Mouse (Mus musculus): Measurements from ENCODE around the gene Slc25a13.

Gene Slc25a13

GRCm38 (mm10) chr6:6112767-6113528 lies 104.0 kb downstream of the Slc25a13 start:
- DNase-seq (ENCODE audit: low spot score) = no peak

DNA sequence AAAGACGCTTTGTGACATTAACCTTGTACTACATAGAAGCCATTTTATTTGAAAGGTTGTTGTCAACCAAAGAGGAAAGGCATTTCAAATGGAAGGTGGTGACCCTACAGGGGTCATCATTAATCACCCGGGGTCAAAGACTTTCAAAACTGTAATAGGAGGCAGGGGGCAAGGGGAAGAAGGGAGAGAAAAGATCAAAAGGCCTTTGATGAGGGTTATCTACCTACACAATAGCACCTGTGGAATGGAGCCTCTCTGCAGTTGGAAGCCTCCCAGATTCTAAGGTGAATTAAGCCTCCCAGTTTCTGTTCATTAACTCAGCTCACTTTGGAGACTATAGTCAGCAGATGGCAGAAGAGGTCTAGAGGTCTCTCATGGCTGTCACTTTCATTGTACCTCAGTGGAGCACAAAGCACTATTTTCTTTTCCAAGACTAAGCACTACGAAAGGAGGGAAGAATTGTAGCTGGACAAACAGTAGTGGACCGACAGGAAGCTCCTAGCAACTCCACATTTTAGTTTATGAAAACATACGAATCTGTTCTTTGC lies 109.5 kb downstream of the Slc25a13 start:
- DNase-seq (ENCODE audit: low spot score) = no peak

- DNase-seq (ENCODE audit: low spot score) = no peak
Measured at GRCm38 (mm10) chr6:6105586-6105985, 111.4 kb downstream of the Slc25a13 start.

- no peak for DNase-seq (ENCODE audit: low spot score)
Measured at GRCm38 (mm10) chr6:6103469-6103868, 113.5 kb downstream of the Slc25a13 start.

- no peak for DNase-seq (ENCODE audit: low spot score)
Measured at GRCm38 (mm10) chr6:6101605-6102004, 115.4 kb downstream of the Slc25a13 start.

DNA sequence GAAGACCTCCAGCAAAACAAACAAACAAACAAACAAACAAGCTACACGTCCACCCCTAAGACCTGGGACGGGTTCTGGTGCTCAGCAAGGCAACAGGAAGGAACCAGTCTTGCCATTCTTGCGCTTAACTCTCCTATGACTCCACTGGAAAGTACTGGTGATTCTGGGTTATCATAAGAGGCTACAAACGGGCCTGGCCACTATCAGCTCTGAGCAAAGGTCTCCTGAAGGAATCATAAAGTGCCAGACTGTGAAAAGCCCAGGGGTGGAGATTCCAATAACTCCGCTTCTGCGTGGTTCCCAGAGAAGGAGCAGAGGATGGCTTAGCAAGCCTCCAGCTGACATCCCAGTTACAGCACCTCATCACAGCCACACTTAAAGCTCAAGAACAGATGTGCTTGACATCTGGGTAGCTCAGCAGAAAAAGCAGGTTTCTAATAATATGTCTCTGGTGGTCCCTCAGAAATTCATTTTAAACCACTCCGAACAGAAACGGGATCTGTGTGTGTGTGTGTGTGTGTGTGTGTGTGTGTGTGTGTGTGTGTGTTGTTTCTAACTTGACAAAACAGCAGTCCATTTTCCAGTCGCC lies 116.0 kb downstream of the Slc25a13 start:
- DNase-seq (ENCODE audit: low spot score) = no peak

GRCm38 (mm10) chr6:6093978-6094377 lies 123.0 kb downstream of the Slc25a13 start:
- no peak for DNase-seq (ENCODE audit: low spot score)

- no peak for DNase-seq (ENCODE audit: low spot score)
Measured at GRCm38 (mm10) chr6:6093522-6093921, 123.5 kb downstream of the Slc25a13 start.

DNA sequence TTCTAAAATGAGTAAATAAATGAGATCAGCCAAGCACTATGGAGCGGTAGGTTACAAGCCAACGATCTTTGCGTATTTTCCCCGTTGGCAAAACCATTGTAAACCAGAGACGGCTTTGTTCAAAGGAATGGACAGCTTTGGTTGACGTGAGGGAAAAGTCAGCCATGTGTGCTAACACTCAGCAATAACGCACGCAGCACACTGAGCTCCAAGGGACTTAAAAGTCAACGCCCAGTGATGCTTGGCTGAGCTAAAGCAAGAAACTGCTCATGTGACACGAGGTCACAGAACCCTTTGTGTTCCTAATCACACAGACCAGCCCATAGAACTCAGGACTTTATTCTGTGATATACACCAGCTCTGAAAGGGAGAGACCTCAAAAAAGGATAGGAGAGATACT lies 124.5 kb downstream of the Slc25a13 start:
- no peak for DNase-seq (ENCODE audit: low spot score)

DNA sequence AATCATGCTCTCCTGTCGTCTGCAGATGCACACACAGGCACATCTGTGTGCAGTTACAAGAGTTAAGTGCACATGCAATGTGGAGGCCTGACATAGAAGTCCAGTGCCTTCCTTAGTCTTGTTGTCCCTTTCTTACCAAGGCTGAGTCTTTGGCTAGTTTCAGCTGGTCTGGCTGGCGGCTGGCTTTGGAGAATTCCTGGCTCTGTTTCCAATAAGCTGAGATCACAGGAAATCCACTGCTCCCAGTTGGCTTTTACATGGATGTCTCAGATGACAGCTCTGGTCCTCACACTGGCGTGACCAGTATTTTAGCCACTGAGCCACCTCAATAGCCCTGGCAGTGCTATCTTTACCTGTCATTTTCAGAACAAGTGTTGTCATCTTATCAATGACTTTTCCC lies 126.0 kb downstream of the Slc25a13 start:
- no peak for DNase-seq (ENCODE audit: low spot score)

DNA sequence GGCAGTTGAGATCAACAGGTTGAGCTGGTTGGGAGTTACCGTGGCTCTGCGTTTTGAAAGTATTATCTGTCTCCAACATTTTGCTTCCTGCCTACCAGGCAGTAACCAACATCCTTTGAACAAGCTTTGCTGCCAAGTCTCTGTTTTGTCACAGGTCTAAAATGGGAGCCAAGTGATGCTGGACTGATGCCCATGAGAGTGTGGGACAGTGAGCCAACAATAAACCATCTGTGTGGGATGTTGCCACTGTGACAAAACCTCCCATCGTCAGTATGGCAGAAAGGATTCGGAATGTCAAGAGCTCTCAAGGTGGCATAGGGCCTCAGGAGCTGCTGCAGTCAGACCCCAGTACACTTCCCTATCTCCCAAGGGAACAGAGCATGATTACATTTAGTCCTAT lies 128.8 kb downstream of the Slc25a13 start:
- DNase-seq (ENCODE audit: low spot score) = no peak

DNA sequence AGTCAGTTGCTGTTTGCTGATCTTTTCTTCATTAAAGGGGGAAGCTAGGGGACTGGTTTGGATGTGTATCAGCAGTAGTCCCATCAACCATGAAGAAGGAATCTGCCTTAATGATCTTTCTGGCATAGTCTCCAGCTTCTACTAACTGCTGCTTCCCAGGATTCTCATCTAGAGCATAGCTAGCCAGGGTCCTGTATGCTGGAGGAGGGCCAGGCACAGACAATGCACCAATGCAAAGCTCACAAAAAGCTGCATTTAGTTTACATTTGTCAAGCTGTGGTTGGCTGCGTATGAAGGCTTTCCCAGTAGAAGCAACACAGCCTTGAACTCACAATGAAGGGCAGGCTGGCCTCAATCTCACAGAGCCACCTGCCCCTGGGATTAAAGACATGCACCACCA lies 136.5 kb downstream of the Slc25a13 start:
- DNase-seq (ENCODE audit: low spot score) = no peak

- DNase-seq (ENCODE audit: low spot score) = no peak
Measured at GRCm38 (mm10) chr6:6077234-6077633, 139.7 kb downstream of the Slc25a13 start.

- no peak for DNase-seq (ENCODE audit: low spot score)
Measured at GRCm38 (mm10) chr6:6075940-6076447, 141.0 kb downstream of the Slc25a13 start.

DNA sequence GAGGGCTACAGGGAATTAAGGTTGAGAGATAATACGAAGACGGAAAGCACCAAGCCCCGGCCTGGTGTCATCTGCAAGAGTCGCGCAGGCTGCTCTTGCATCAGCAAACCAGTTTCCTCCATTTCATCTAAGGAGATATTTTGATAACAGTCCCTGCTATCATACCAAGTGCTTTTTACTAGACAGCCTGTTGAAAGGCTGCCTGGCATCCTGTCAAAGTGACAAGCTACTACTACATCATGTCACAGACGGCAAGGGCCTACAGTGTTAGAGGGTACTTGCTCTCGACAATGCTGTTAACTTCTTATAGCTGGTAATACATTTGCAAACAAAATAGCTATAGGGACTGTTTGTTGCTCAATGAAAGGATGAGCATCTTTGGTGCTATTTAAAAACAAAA lies 145.9 kb downstream of the Slc25a13 start:
- no peak for DNase-seq (ENCODE audit: low spot score)

DNA sequence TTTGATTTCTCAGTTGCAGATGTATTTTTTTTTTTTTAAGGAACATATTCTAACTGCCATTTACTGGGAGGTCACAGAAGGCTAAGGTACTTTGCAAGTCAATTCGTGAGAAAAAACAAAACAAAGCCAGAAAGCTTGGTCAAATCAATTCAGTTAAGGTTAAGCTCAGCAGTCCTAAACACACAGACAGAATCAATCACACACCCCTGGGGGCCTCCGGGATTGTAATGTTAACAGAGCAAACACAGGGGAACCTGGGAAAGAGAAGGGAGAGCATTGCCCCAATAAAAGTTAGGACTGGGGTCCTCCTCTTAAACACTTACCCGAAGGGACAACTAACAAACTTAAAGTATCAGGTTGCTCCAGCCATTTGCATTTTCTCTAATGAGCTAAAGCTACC lies 147.0 kb downstream of the Slc25a13 start:
- no peak for DNase-seq (ENCODE audit: low spot score)

GRCm38 (mm10) chr6:6067201-6067600 lies 149.8 kb downstream of the Slc25a13 start:
- DNase-seq (ENCODE audit: low spot score) = no peak

- DNase-seq (ENCODE audit: low spot score) = no peak
Measured at GRCm38 (mm10) chr6:6058548-6058947, 158.4 kb downstream of the Slc25a13 start.

- DNase-seq (ENCODE audit: low spot score) = no peak
Measured at GRCm38 (mm10) chr6:6053946-6054345, 163.0 kb downstream of the Slc25a13 start.

- DNase-seq (ENCODE audit: low spot score) = no peak
Measured at GRCm38 (mm10) chr6:6052696-6053095, 164.3 kb downstream of the Slc25a13 start.

- no peak for DNase-seq (ENCODE audit: low spot score)
Measured at GRCm38 (mm10) chr6:6046729-6047424, 170.1 kb downstream of the Slc25a13 start.

GRCm38 (mm10) chr6:6038773-6039550 lies 178.0 kb downstream of the Slc25a13 start:
- DNase-seq (ENCODE audit: low spot score) = no peak
